Mouse (Mus musculus) hindbrain, postnatal 0 days (tissue): ENCODE measurements around the gene Xpr1. TPM values are rescaled to one million over a fixed set of nuclear protein-coding genes. Genes with fewer than 3 reads are reported as not detected.
A peak's percentile ranks its signal among the peaks of the same experiment; 100 is the strongest.
"Not testable (repeated sequence)": the region's sequence is repeated elsewhere in the genome, so short reads cannot be mapped to it uniquely, and the experiment has no call there.

Experiments
- ATAC-seq: fragments of 200-750 bp; cut with Nextera tagmentation; 2 replicates; pipeline ENCODE4 v1.8.0; 2017; ENCODE audit warnings: mild to moderate bottlenecking, moderate TSS enrichment, moderate library complexity
- DNase-seq: peaks from one replicate; pipeline ENCODE4 v3.0.0-alpha.2; 2015; ENCODE audit warnings: low spot score
- H3K27ac ChIP-seq: fragments of 300-500 bp; sonication (generic); 2 replicates; pipeline ENCODE4 v1.5.1; 2014; ENCODE audit warnings: mild to moderate bottlenecking
- H3K27me3 ChIP-seq: fragments of 300-500 bp; sonication (generic); 2 replicates; pipeline ENCODE4 v1.6.1; 2014; ENCODE audit warnings: low read length, mixed read lengths; ENCODE audit not compliant: insufficient read depth
- H3K36me3 ChIP-seq: fragments of 300-500 bp; sonication (generic); 2 replicates; pipeline ENCODE4 v1.6.1; 2014; ENCODE audit warnings: low read length, mixed read lengths; ENCODE audit not compliant: insufficient read depth
- H3K4me1 ChIP-seq: fragments of 300-500 bp; sonication (generic); 2 replicates; pipeline ENCODE4 v1.6.1; 2014; ENCODE audit warnings: antibody characterized with exemption, low read length, mixed read lengths; ENCODE audit not compliant: insufficient read depth
- H3K4me2 ChIP-seq: fragments of 300-500 bp; sonication (generic); 2 replicates; pipeline ENCODE4 v1.6.1; 2014; ENCODE audit warnings: low read depth, mild to moderate bottlenecking, low read length, moderate library complexity, mixed read lengths
- H3K4me3 ChIP-seq: fragments of 300-500 bp; sonication (generic); 2 replicates; pipeline ENCODE4 v1.5.1; 2014; ENCODE audit warnings: low read length
- H3K9ac ChIP-seq: fragments of 300-500 bp; sonication (generic); replicated peaks from 2 replicates; pipeline ENCODE4 v1.6.1; 2014; ENCODE audit warnings: mild to moderate bottlenecking, low read length, moderate library complexity, mixed read lengths
- H3K9me3 ChIP-seq: fragments of 300-500 bp; sonication (generic); 2 replicates; pipeline ENCODE4 v1.6.1; 2016; ENCODE audit warnings: low read length, mixed read lengths
- CTCF ChIP-seq: IDR thresholded peaks from 2 replicates; pipeline ENCODE4 v1.5.1; 2016; ENCODE audit warnings: antibody characterized with exemption, control low read depth, low read depth
- WGBS: fragments of 180-500 bp; shearing (Covaris S2); extraction: QIAGEN DNeasy Blood & Tissue Kit; methylation state at CpG from one replicate; pipeline ENCODE4 v1.1.7; 2014; 5-methylcytosine and 5-hydroxymethylcytosine counted together
- polyA plus RNA-seq: library from polyadenylated mRNA; unstranded; fragments of >200 nt; fragmentation: Nextera tagmentation; extraction: Ambion mirVana; gene quantifications from 2 replicates; pipeline ENCODE4 v1.2.1, GENCODE M21; 2015
- total RNA-seq: library from RNA; depleted of rRNA; stranded (reverse); fragments of >200 nt; gene quantifications from 2 replicates; pipeline ENCODE4 v1.2.3, GENCODE M21; 2014

The Xpr1 gene
- total and polyA plus RNA-seq, 2 experiments from 2014 or later, result 33.8 to 107 TPM

- Histone ChIP-seq H3K4me3 (no peak overlapping the region), H3K27ac (no peak overlapping the region), H3K4me1 (no peaks in the 10 kb centered on the region), H3K9me3 (no peaks in the 10 kb centered on the region), H3K36me3 (peaks cover 30% of the 10 kb centered on the region; the same call in 1 of the 2 replicates), H3K9ac (no peak overlapping the region), H3K27me3 (no peaks in the 10 kb centered on the region), H3K4me2 (no peak overlapping the region)
- TF ChIP-seq CTCF, result no peak
- WGBS, result 81% methylated on average over 7 of the region's 7 CpGs
- DNase-seq (no peak), ATAC-seq (no peak)
Measured at GRCm38 (mm10) chr1:155283808-155284207, 133.4 kb downstream of the Xpr1 start.

GRCm38 (mm10) chr1:155281003-155281793 lies 136.0 kb downstream of the Xpr1 start:
- ATAC-seq (peak; percentile 89), DNase-seq (peak; percentile 94)
- no peaks in the 10 kb centered on the region for H3K27me3 ChIP-seq
- H3K27ac ChIP-seq, result no peak overlapping the region
- no peaks in the 10 kb centered on the region for H3K9me3 ChIP-seq
- no peaks in the 10 kb centered on the region for H3K4me1 ChIP-seq
- H3K4me3 ChIP-seq, result no peak overlapping the region
- H3K9ac ChIP-seq, result no peak overlapping the region
- H3K4me2 ChIP-seq, result no peak overlapping the region
- H3K36me3 ChIP-seq, result peaks cover 20% of the 10 kb centered on the region; the same call in 1 of the 2 replicates
- peak; percentile 94 for TF ChIP-seq CTCF
- WGBS, result 60% methylated on average over 18 of the region's 18 CpGs

GRCm38 (mm10) chr1:155280306-155280705 lies 136.9 kb downstream of the Xpr1 start:
- Histone ChIP-seq H3K4me2 (no peak overlapping the region), H3K4me3 (no peak overlapping the region), H3K36me3 (peaks cover 17% of the 10 kb centered on the region; the same call in 1 of the 2 replicates), H3K27me3 (no peaks in the 10 kb centered on the region), H3K9ac (no peak overlapping the region), H3K4me1 (no peaks in the 10 kb centered on the region), H3K9me3 (no peaks in the 10 kb centered on the region), H3K27ac (no peak overlapping the region)
- DNase-seq (no peak), ATAC-seq (no peak)
- no peak for TF ChIP-seq CTCF
- WGBS, result 87% methylated on average over 10 of the region's 10 CpGs

- 0 out of 2 replicates have a peak, but pooled peaks cover 7% of the 10 kb centered on the region for H3K36me3 ChIP-seq
- H3K9me3 ChIP-seq, result no peaks in the 10 kb centered on the region
- H3K4me3 ChIP-seq, result no peak overlapping the region
- H3K9ac ChIP-seq, result no peak overlapping the region
- TF ChIP-seq CTCF, result no peak
- DNase-seq (no peak), ATAC-seq (no peak)
- H3K4me1 ChIP-seq, result no peaks in the 10 kb centered on the region
- no peak overlapping the region for H3K4me2 ChIP-seq
- no peaks in the 10 kb centered on the region for H3K27me3 ChIP-seq
- WGBS, result 74% methylated on average over 13 of the region's 13 CpGs
- no peak overlapping the region for H3K27ac ChIP-seq
Measured at GRCm38 (mm10) chr1:155276381-155277033, 140.7 kb downstream of the Xpr1 start.

- 84% methylated on average over 4 of the region's 4 CpGs for WGBS
- Histone ChIP-seq H3K4me2 (no peak overlapping the region), H3K36me3 (0 out of 2 replicates have a peak, but pooled peaks cover 7% of the 10 kb centered on the region), H3K27ac (no peak overlapping the region), H3K4me1 (no peaks in the 10 kb centered on the region), H3K9ac (no peak overlapping the region), H3K9me3 (no peaks in the 10 kb centered on the region), H3K4me3 (no peak overlapping the region), H3K27me3 (no peaks in the 10 kb centered on the region)
- TF ChIP-seq CTCF, result no peak
- ATAC-seq, result no peak
- DNase-seq, result no peak
Measured at GRCm38 (mm10) chr1:155275793-155276192, 141.4 kb downstream of the Xpr1 start.

- no peak overlapping the region for H3K4me3 ChIP-seq
- H3K4me1 ChIP-seq, result no peaks in the 10 kb centered on the region
- DNase-seq, result no peak
- H3K9ac ChIP-seq, result no peak overlapping the region
- WGBS, result 76% methylated on average over 3 of the region's 3 CpGs
- no peak for ATAC-seq
- TF ChIP-seq CTCF, result no peak
- H3K4me2 ChIP-seq, result no peak overlapping the region
- H3K27ac ChIP-seq, result no peak overlapping the region
- H3K36me3 ChIP-seq, result 0 out of 2 replicates have a peak, but pooled peaks cover under 1% of the 10 kb centered on the region
- no peaks in the 10 kb centered on the region for H3K27me3 ChIP-seq
- H3K9me3 ChIP-seq, result no peaks in the 10 kb centered on the region
Measured at GRCm38 (mm10) chr1:155274976-155275375, 142.2 kb downstream of the Xpr1 start.

- WGBS, result 93% methylated on average over 4 of the region's 4 CpGs
- no peak overlapping the region for H3K4me2 ChIP-seq
- no peaks in the 10 kb centered on the region for H3K27me3 ChIP-seq
- no peak for TF ChIP-seq CTCF
- H3K4me3 ChIP-seq, result no peak overlapping the region
- no peaks in the 10 kb centered on the region for H3K9me3 ChIP-seq
- no peak overlapping the region for H3K9ac ChIP-seq
- H3K4me1 ChIP-seq, result no peaks in the 10 kb centered on the region
- H3K27ac ChIP-seq, result no peak overlapping the region
- ATAC-seq, result no peak
- DNase-seq, result no peak
- H3K36me3 ChIP-seq, result no peaks in the 10 kb centered on the region
Measured at GRCm38 (mm10) chr1:155272953-155273352, 144.3 kb downstream of the Xpr1 start.

GRCm38 (mm10) chr1:155262496-155262895 lies 154.7 kb downstream of the Xpr1 start:
- not testable (repeated sequence) for H3K4me2 ChIP-seq, H3K4me3 ChIP-seq, H3K36me3 ChIP-seq, H3K27ac ChIP-seq, H3K27me3 ChIP-seq, H3K4me1 ChIP-seq, H3K9ac ChIP-seq, DNase-seq, ATAC-seq, H3K9me3 ChIP-seq
- 96% methylated on average over 10 of the region's 10 CpGs for WGBS
